Mouse (Mus musculus) lung, postnatal 0 days (tissue): ENCODE measurements around the gene Surf2.

ENCODE experiments used
- CTCF ChIP-seq: IDR thresholded peaks from 2 replicates; pipeline ENCODE4 v1.5.1; 2016; ENCODE audit warnings: antibody characterized with exemption, mild to moderate bottlenecking
- EP300 ChIP-seq: IDR thresholded peaks from 2 replicates; pipeline ENCODE4 v1.6.1; 2016; ENCODE audit warnings: antibody characterized with exemption, mild to moderate bottlenecking, control low read depth

GRCm38 (mm10) chr2:26950411-26950810 lies 34.2 kb downstream of the Surf2 start:
- no peak for TF ChIP-seq CTCF
- TF ChIP-seq EP300, result no peak
